Mouse (Mus musculus): Measurements from ENCODE around the gene Gm5148. TPM values are rescaled to one million over a fixed set of nuclear protein-coding genes. Genes with fewer than 3 reads are reported as not detected.

Gene Gm5148
- total and polyA plus RNA-seq, 3 experiments, result 1.0 to 147 TPM; not detected in 1

GRCm38 (mm10) chr3:37729142-37729541 lies 4.9 kb upstream of the Gm5148 start:
- H3K9me3 ChIP-seq (replicated peaks; ENCODE audit: insufficient read depth, low read length), result no peaks in the 10 kb centered on the region
- peak; percentile 23 to 38; a peak in 2 of 4 replicates for TF ChIP-seq EP300 (IDR thresholded peaks at IDR 0.05; ENCODE audit: low read depth in 1 of 2, low read length in 2 of 2)
- 0 out of 2 replicates have a peak, but pooled peaks have one; percentile 35 for TF ChIP-seq TBP (IDR thresholded peaks at IDR 0.05; ENCODE audit: low read depth, low read length)
- TF ChIP-seq ETS1 (IDR thresholded peaks at IDR 0.05; ENCODE audit: low read depth, low read length), result peak; percentile 40; the same call in 1 of the 2 replicates
- no peak for TF ChIP-seq POLR2AphosphoS5 (IDR thresholded peaks at IDR 0.05; ENCODE audit: borderline replicate concordance, low read depth, low read length)
- H3K27me3 ChIP-seq (ENCODE audit: control insufficient read depth in 1 of 2, insufficient read depth in 2 of 2, low read length in 2 of 2), result no peaks in the 10 kb centered on the region
- H3K79me2 ChIP-seq (ENCODE audit: control insufficient read depth, insufficient read depth, low read length, poor library complexity), result no peaks in the 10 kb centered on the region
- peak overlapping the region; percentile 64 for H3K27ac ChIP-seq (ENCODE audit: control insufficient read depth, low read depth, low read length)
- no peak overlapping the region; a peak in 1 of 4 replicates for H3K4me3 ChIP-seq (ENCODE audit: control insufficient read depth in 1 of 2, insufficient read depth in 1 of 2, low read depth in 2 of 2, low read length in 2 of 2)
- H3K9ac ChIP-seq (ENCODE audit: control insufficient read depth, low read depth, low read length, poor library complexity, severe bottlenecking), result peak overlapping the region; percentile 57
- peak; percentile 90 for DNase-seq (ENCODE audit: low read depth, low spot score)
- H3K4me1 ChIP-seq (ENCODE audit: control insufficient read depth in 1 of 2, insufficient read depth in 2 of 2, low read length in 2 of 2), result peaks cover 13 to 48% of the 10 kb centered on the region in 2 experiments
- H3K36me3 ChIP-seq (ENCODE audit: control insufficient read depth in 1 of 2, insufficient read depth in 2 of 2, low read length in 2 of 2), result peaks cover 0 to 25% of the 10 kb centered on the region in 2 experiments; a peak in 2 of 4 replicates

DNA sequence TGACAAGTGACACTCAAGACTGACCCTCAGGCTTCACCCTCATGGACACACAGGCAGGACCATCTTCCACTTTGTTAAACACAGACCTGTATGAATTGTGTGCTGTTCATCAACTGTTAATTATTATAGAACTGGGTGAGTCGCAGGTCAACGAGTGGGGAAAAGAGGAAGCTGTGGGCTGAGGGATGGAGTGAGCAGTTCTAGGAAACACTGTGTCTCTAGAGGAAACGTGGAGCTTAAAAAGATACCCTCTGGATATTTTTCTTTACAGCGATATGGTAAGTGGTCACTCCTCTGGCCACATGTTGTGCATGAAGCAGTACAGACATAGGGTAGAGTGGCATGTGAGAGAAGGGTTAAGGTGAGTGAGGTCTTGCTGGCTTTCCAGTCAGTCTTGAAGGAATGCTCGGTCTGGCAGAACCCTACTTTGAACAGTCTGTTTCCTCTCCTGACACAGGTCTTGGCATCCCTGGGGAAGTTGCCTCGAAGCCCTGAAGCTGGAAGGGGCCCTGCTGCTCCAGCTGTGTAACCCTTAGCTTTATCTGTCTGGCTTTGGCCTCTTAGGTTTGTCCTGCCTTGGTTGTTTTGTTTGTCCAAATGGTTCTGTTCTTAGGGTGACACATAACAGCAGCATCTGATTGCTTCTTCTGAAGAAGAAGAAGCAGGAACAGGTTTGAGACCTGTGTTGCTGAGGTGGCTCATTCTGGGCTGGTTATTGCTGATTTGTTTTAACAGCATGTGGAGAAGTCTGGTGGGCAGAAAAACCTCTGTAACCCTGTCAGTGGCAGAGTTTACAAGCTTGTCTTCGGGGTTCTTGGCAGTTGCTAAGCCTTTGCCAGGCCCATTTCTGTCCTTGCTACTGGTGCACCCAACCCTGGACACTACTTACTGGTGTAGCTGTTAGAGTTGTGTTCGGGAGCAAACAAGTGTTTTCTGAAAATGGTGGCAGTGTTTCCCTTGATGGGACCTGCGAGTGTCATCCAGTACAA lies 4.1 kb upstream of the Gm5148 start:
- Histone ChIP-seq H3K27ac (ENCODE audit: control insufficient read depth, low read depth, low read length) (peak overlapping the region; percentile 64), H3K4me3 (ENCODE audit: control insufficient read depth in 1 of 2, insufficient read depth in 1 of 2, low read depth in 2 of 2, low read length in 2 of 2) (peak overlapping the region in 1 of 2 experiments; percentile 5; a peak in 2 of 4 replicates), H3K9ac (ENCODE audit: control insufficient read depth, low read depth, low read length, poor library complexity, severe bottlenecking) (peak overlapping the region; percentile 57), H3K79me2 (ENCODE audit: control insufficient read depth, insufficient read depth, low read length, poor library complexity) (no peaks in the 10 kb centered on the region), H3K4me1 (ENCODE audit: control insufficient read depth in 1 of 2, insufficient read depth in 2 of 2, low read length in 2 of 2) (peaks cover 13 to 48% of the 10 kb centered on the region in 2 experiments), H3K27me3 (ENCODE audit: control insufficient read depth in 1 of 2, insufficient read depth in 2 of 2, low read length in 2 of 2) (no peaks in the 10 kb centered on the region), H3K36me3 (ENCODE audit: control insufficient read depth in 1 of 2, insufficient read depth in 2 of 2, low read length in 2 of 2) (peaks cover 0 to 25% of the 10 kb centered on the region in 2 experiments; a peak in 2 of 4 replicates), H3K9me3 (replicated peaks; ENCODE audit: insufficient read depth, low read length) (no peaks in the 10 kb centered on the region)
- peak; percentile 85 for DNase-seq (ENCODE audit: low read depth, low spot score)
- TF ChIP-seq USF1 (IDR thresholded peaks at IDR 0.05; ENCODE audit: low read depth, low read length) (no peak), RAD21 (IDR thresholded peaks at IDR 0.05; ENCODE audit: low read depth, low read length) (no peak), SIN3A (IDR thresholded peaks at IDR 0.05; ENCODE audit: low read length) (peak; percentile 61; the same call in 1 of the 2 replicates), ZNF384 (IDR thresholded peaks at IDR 0.05; ENCODE audit: low read depth, low read length) (no peak), E2F4 (IDR thresholded peaks at IDR 0.05; ENCODE audit: borderline replicate concordance, low read depth, low read length) (no peak), KAT2A (conservative IDR thresholded peaks at IDR 0.05; ENCODE audit: low read depth, low read length) (no peak), ZKSCAN1 (IDR thresholded peaks at IDR 0.05; ENCODE audit: low read depth, low read length) (no peak), JUND (IDR thresholded peaks at IDR 0.05; ENCODE audit: low read depth, low read length) (no peak), POLR2A (IDR thresholded peaks at IDR 0.05; ENCODE audit: control insufficient read depth in 1 of 2, insufficient read depth in 1 of 2, low read depth in 1 of 2, low read length in 2 of 2, poor library complexity in 1 of 2) (peak in 1 of 2 experiments; percentile 13; a peak in 1 of 4 replicates), UBTF (IDR thresholded peaks at IDR 0.05; ENCODE audit: borderline replicate concordance, insufficient read depth, low read depth, low read length) (no peak), ETS1 (IDR thresholded peaks at IDR 0.05; ENCODE audit: low read depth, low read length) (no peak), GATA1 (IDR thresholded peaks at IDR 0.05; ENCODE audit: low read depth, low read length) (no peak), CTCF (IDR thresholded peaks at IDR 0.05 in 2 of 3, conservative IDR thresholded peaks at IDR 0.05 in 1 of 3; ENCODE audit: control insufficient read depth in 1 of 3, insufficient read depth in 1 of 3, low read depth in 2 of 3, low read length in 3 of 3, poor library complexity in 1 of 3, severe bottlenecking in 1 of 3) (no peak), SMC3 (IDR thresholded peaks at IDR 0.05; ENCODE audit: low read depth, low read length) (no peak), ZMIZ1 (IDR thresholded peaks at IDR 0.05; ENCODE audit: low read depth, low read length) (no peak), TBP (IDR thresholded peaks at IDR 0.05; ENCODE audit: low read depth, low read length) (0 out of 2 replicates have a peak, but pooled peaks have one; percentile 29), NRF1 (IDR thresholded peaks at IDR 0.05; ENCODE audit: insufficient read depth, low read depth, low read length, poor library complexity, severe bottlenecking) (no peak), CHD1 (IDR thresholded peaks at IDR 0.05; ENCODE audit: low read depth, low read length) (no peak), GABPA (IDR thresholded peaks at IDR 0.05; ENCODE audit: low read depth, low read length) (no peak), MAFK (IDR thresholded peaks at IDR 0.05; ENCODE audit: borderline replicate concordance, low read depth, low read length) (no peak), MYC (IDR thresholded peaks at IDR 0.05; ENCODE audit: low read depth, low read length) (0 out of 2 replicates have a peak, but pooled peaks have one; percentile 44), HCFC1 (IDR thresholded peaks at IDR 0.05; ENCODE audit: low read depth, low read length) (no peak), EP300 (IDR thresholded peaks at IDR 0.05; ENCODE audit: low read depth in 1 of 2, low read length in 2 of 2) (peak; percentile 30 to 66; a peak in 3 of 4 replicates), MYB (IDR thresholded peaks at IDR 0.05; ENCODE audit: low read depth, low read length) (no peak), ELF1 (IDR thresholded peaks at IDR 0.05; ENCODE audit: low read depth, low read length) (no peak), MXI1 (IDR thresholded peaks at IDR 0.05; ENCODE audit: low read depth, low read length) (no peak), POLR2AphosphoS5 (IDR thresholded peaks at IDR 0.05; ENCODE audit: borderline replicate concordance, low read depth, low read length) (no peak), POLR2AphosphoS2 (IDR thresholded peaks at IDR 0.05; ENCODE audit: low read length) (no peak)

Measured in MEL (cell line).